Mouse (Mus musculus) forebrain, embryonic 11.5 days (tissue): ENCODE measurements at regions not wholly inside any gene's neighbourhood (a gene's known extent, or its start where the extent isn't known, plus 50 kb on each side); places are given as distances from the start of the nearest gene placed in this dataset.

Experiments used
- ATAC-seq: fragments of 200-750 bp; cut with Nextera tagmentation; replicated peaks from 2 replicates; pipeline ENCODE4 v1.8.0; 2017; ENCODE audit warnings: moderate TSS enrichment; ENCODE audit not compliant: low FRiP score
- DNase-seq: peaks from one replicate; pipeline ENCODE4 v3.0.0-alpha.2; 2017; ENCODE audit warnings: low spot score
- H3K27ac ChIP-seq: fragments of 300-500 bp; sonication (generic); 2 replicates; pipeline ENCODE4 v1.5.1; 2014; ENCODE audit warnings: low read depth, low read length
- H3K27me3 ChIP-seq: fragments of 300-500 bp; sonication (generic); 2 replicates; pipeline ENCODE4 v1.6.1; 2014; ENCODE audit warnings: mild to moderate bottlenecking, low read length, mixed read lengths; ENCODE audit not compliant: control insufficient read depth, insufficient read depth
- H3K36me3 ChIP-seq: fragments of 300-500 bp; sonication (generic); 2 replicates; pipeline ENCODE4 v1.6.1; 2014; ENCODE audit warnings: mild to moderate bottlenecking, low read length, moderate library complexity, mixed read lengths; ENCODE audit not compliant: control insufficient read depth, insufficient read depth
- H3K4me1 ChIP-seq: fragments of 300-500 bp; sonication (generic); replicated peaks from 2 replicates; pipeline ENCODE4 v1.6.1; 2014; ENCODE audit warnings: low read length, mixed read lengths; ENCODE audit not compliant: control insufficient read depth, insufficient read depth
- H3K4me2 ChIP-seq: fragments of 300-500 bp; sonication (generic); 2 replicates; pipeline ENCODE4 v1.6.1; 2014; ENCODE audit warnings: low read depth, mild to moderate bottlenecking, low read length, moderate library complexity, mixed read lengths; ENCODE audit not compliant: severe bottlenecking
- H3K4me3 ChIP-seq: fragments of 300-500 bp; sonication (generic); 2 replicates; pipeline ENCODE4 v1.5.1; 2014; ENCODE audit warnings: low read depth, low read length
- H3K9ac ChIP-seq: fragments of 300-500 bp; sonication (generic); 2 replicates; pipeline ENCODE4 v1.6.1; 2014; ENCODE audit warnings: low read length
- H3K9me3 ChIP-seq: fragments of 300-500 bp; sonication (generic); 2 replicates; pipeline ENCODE4 v1.6.1; 2016; ENCODE audit warnings: low read length, mixed read lengths; ENCODE audit not compliant: control insufficient read depth
- WGBS: fragments of 180-500 bp; shearing (Covaris S2); extraction: QIAGEN DNeasy Blood & Tissue Kit; methylation state at CpG from one replicate; pipeline ENCODE4 v1.1.7; 2014; 5-methylcytosine and 5-hydroxymethylcytosine counted together

GRCm38 (mm10) chr10:17023571-17024293, 699.3 kb upstream of the Cited2 start:
- Histone ChIP-seq H3K36me3 (no peaks in the 10 kb centered on the region), H3K4me2 (no peak overlapping the region), H3K9me3 (no peaks in the 10 kb centered on the region), H3K4me1 (no peaks in the 10 kb centered on the region; the same call in 1 of the 2 replicates), H3K27me3 (no peaks in the 10 kb centered on the region), H3K9ac (no peak overlapping the region), H3K27ac (no peak overlapping the region), H3K4me3 (no peak overlapping the region)
- DNase-seq (peak; percentile 61), ATAC-seq (peak; percentile 79)
- WGBS: 46% methylated on average over 13 of the region's 13 CpGs

- Histone ChIP-seq H3K4me2 (no peak overlapping the region), H3K9ac (no peak overlapping the region), H3K4me1 (no peaks in the 10 kb centered on the region; the same call in 1 of the 2 replicates), H3K4me3 (no peak overlapping the region), H3K27ac (no peak overlapping the region), H3K27me3 (no peaks in the 10 kb centered on the region), H3K36me3 (no peaks in the 10 kb centered on the region), H3K9me3 (no peaks in the 10 kb centered on the region)
- WGBS: 48% methylated on average over 1 of the region's 1 CpGs
- DNase-seq: no peak
- ATAC-seq: peak; percentile 50; the same call in 1 of the 2 replicates
Measured at GRCm38 (mm10) chr10:17024294-17024665, 698.7 kb upstream of the Cited2 start.

- Histone ChIP-seq H3K9me3 (no peaks in the 10 kb centered on the region), H3K36me3 (no peaks in the 10 kb centered on the region), H3K9ac (no peak overlapping the region), H3K4me3 (no peak overlapping the region), H3K4me2 (no peak overlapping the region), H3K27ac (no peak overlapping the region), H3K27me3 (no peaks in the 10 kb centered on the region), H3K4me1 (no peaks in the 10 kb centered on the region)
- WGBS: 97% methylated on average over 2 of the region's 2 CpGs
- DNase-seq (no peak), ATAC-seq (no peak)
Measured at GRCm38 (mm10) chr10:17034892-17035775, 687.9 kb upstream of the Cited2 start.

- ATAC-seq (no peak), DNase-seq (no peak)
- Histone ChIP-seq H3K36me3 (no peaks in the 10 kb centered on the region), H3K4me1 (no peaks in the 10 kb centered on the region), H3K4me3 (no peak overlapping the region), H3K27ac (no peak overlapping the region), H3K9ac (no peak overlapping the region), H3K4me2 (no peak overlapping the region), H3K9me3 (no peaks in the 10 kb centered on the region), H3K27me3 (no peaks in the 10 kb centered on the region)
- WGBS: 84% methylated on average over 11 of the region's 11 CpGs
Measured at GRCm38 (mm10) chr10:17038259-17039043, 684.6 kb upstream of the Cited2 start.

- Histone ChIP-seq H3K36me3 (no peaks in the 10 kb centered on the region), H3K27ac (no peak overlapping the region), H3K4me2 (no peak overlapping the region), H3K4me3 (no peak overlapping the region), H3K4me1 (no peaks in the 10 kb centered on the region), H3K9ac (no peak overlapping the region), H3K27me3 (no peaks in the 10 kb centered on the region), H3K9me3 (no peaks in the 10 kb centered on the region)
- 82% methylated on average over 1 of the region's 1 CpGs for WGBS
- DNase-seq (no peak), ATAC-seq (no peak)
Measured at GRCm38 (mm10) chr10:17042090-17042489, 680.9 kb upstream of the Cited2 start.

GRCm38 (mm10) chr10:17042973-17043372, 680.0 kb upstream of the Cited2 start:
- Histone ChIP-seq H3K9ac (no peak overlapping the region), H3K9me3 (no peaks in the 10 kb centered on the region)
- 95% methylated on average over 3 of the region's 3 CpGs for WGBS

GRCm38 (mm10) chr10:17046765-17047164, 676.3 kb upstream of the Cited2 start:
- no peaks in the 10 kb centered on the region for H3K4me1 ChIP-seq
- H3K9ac ChIP-seq: no peak overlapping the region
- no peak overlapping the region for H3K4me2 ChIP-seq
- no peaks in the 10 kb centered on the region for H3K36me3 ChIP-seq
- H3K27ac ChIP-seq: no peak overlapping the region
- H3K9me3 ChIP-seq: no peaks in the 10 kb centered on the region
- ATAC-seq (no peak), DNase-seq (no peak)
- H3K27me3 ChIP-seq: no peaks in the 10 kb centered on the region
- H3K4me3 ChIP-seq: no peak overlapping the region
- whole genome bisulfite sequencing: 89% methylated on average over 5 of the region's 5 CpGs

More at GRCm38 (mm10) chr10:17042973-17043372, 680.0 kb upstream of the Cited2 start:
- Histone ChIP-seq H3K36me3 (no peaks in the 10 kb centered on the region), H3K27me3 (no peaks in the 10 kb centered on the region), H3K27ac (no peak overlapping the region), H3K4me3 (no peak overlapping the region), H3K4me1 (no peaks in the 10 kb centered on the region), H3K4me2 (no peak overlapping the region)
- ATAC-seq: no peak
- no peak for DNase-seq

- Histone ChIP-seq H3K36me3 (no peaks in the 10 kb centered on the region), H3K4me3 (no peak overlapping the region), H3K4me1 (0 out of 2 replicates have a peak, but pooled peaks cover 2% of the 10 kb centered on the region), H3K9me3 (no peaks in the 10 kb centered on the region), H3K4me2 (no peak overlapping the region), H3K27ac (no peak overlapping the region), H3K9ac (no peak overlapping the region), H3K27me3 (no peaks in the 10 kb centered on the region)
- 95% methylated on average over 1 of the region's 1 CpGs for WGBS
- ATAC-seq (no peak), DNase-seq (no peak)
Measured at GRCm38 (mm10) chr10:17072906-17073305, 650.1 kb upstream of the Cited2 start.
